Mouse (Mus musculus) embryonic facial prominence, embryonic 14.5 days (tissue): ENCODE measurements around the gene L1cam. TPM values are rescaled to one million over a fixed set of nuclear protein-coding genes. Genes with fewer than 3 reads are reported as not detected.

Experiments used
- ATAC-seq: fragments of 200-750 bp; cut with Nextera tagmentation; 2 replicates; pipeline ENCODE4 v1.8.0; 2017; ENCODE audit warnings: low read depth, moderate number of reproducible peaks, moderate TSS enrichment
- DNase-seq: peaks from one replicate; pipeline ENCODE4 v3.0.0-alpha.2; 2015; ENCODE audit warnings: low spot score
- H3K27ac ChIP-seq: fragments of 300-500 bp; sonication (generic); replicated peaks from 2 replicates; pipeline ENCODE4 v1.5.1; 2014; ENCODE audit warnings: low read depth, mild to moderate bottlenecking, low read length, moderate library complexity
- H3K27me3 ChIP-seq: fragments of 300-500 bp; sonication (generic); replicated peaks from 2 replicates; pipeline ENCODE4 v1.6.1; 2014; ENCODE audit warnings: low read length; ENCODE audit not compliant: control insufficient read depth, insufficient read depth
- H3K36me3 ChIP-seq: fragments of 300-500 bp; sonication (generic); 2 replicates; pipeline ENCODE4 v1.6.1; 2014; ENCODE audit warnings: low read length, mixed read lengths; ENCODE audit not compliant: control insufficient read depth, insufficient read depth
- H3K4me1 ChIP-seq: fragments of 300-500 bp; sonication (generic); 2 replicates; pipeline ENCODE4 v1.6.1; 2014; ENCODE audit warnings: antibody characterized with exemption, low read length; ENCODE audit not compliant: control insufficient read depth, insufficient read depth
- H3K4me2 ChIP-seq: fragments of 300-500 bp; sonication (generic); 2 replicates; pipeline ENCODE4 v1.6.1; 2014; ENCODE audit warnings: low read depth, mild to moderate bottlenecking, low read length, moderate library complexity, mixed read lengths
- H3K4me3 ChIP-seq: fragments of 300-500 bp; sonication (generic); 2 replicates; pipeline ENCODE4 v1.5.1; 2014; ENCODE audit warnings: low read depth, mild to moderate bottlenecking, low read length
- H3K9ac ChIP-seq: fragments of 300-500 bp; sonication (generic); 2 replicates; pipeline ENCODE4 v1.6.1; 2014; ENCODE audit warnings: low read depth, mild to moderate bottlenecking, low read length, moderate library complexity, mixed read lengths
- H3K9me3 ChIP-seq: fragments of 300-500 bp; sonication (generic); 2 replicates; pipeline ENCODE4 v1.6.1; 2016; ENCODE audit warnings: low read length; ENCODE audit not compliant: control insufficient read depth
- WGBS: fragments of 180-500 bp; shearing (Covaris S2); extraction: QIAGEN DNeasy Blood & Tissue Kit; methylation state at CpG from one replicate; pipeline ENCODE4 v1.1.7; 2014; 5-methylcytosine and 5-hydroxymethylcytosine counted together
- polyA plus RNA-seq: library from polyadenylated mRNA; unstranded; fragments of >200 nt; fragmentation: Nextera tagmentation; extraction: Ambion mirVana; gene quantifications from 2 replicates; pipeline ENCODE4 v1.2.1, GENCODE M21; 2014

L1cam gene
- 9.7 and 10.2 TPM in 2 replicates for polyA plus RNA-seq

- DNase-seq (peak; percentile 5), ATAC-seq (no peak)
Observed at GRCm38 (mm10) chrX:73895719-73896118, at the start of gene L1cam. TSS of gene L1cam (minus strand) at chrX:73896105.

GRCm38 (mm10) chrX:73942294-73942693 lies 46.4 kb upstream of the L1cam start:
- peaks cover 49% of the 10 kb centered on the region for H3K36me3 ChIP-seq
- DNase-seq: no peak

More at GRCm38 (mm10) chrX:73895719-73896118, at the start of gene L1cam:
- Histone ChIP-seq H3K36me3 (no peaks in the 10 kb centered on the region), H3K4me3 (no peak within 1 kb of the TSS), H3K27me3 (no peaks in the 10 kb centered on the region), H3K9me3 (no peaks in the 10 kb centered on the region), H3K9ac (no peak within 1 kb of the TSS), H3K4me1 (no peaks in the 10 kb centered on the region), H3K4me2 (no peak within 1 kb of the TSS), H3K27ac (no peak within 1 kb of the TSS)
- 15% methylated on average over 2 of the region's 2 CpGs for WGBS

GRCm38 (mm10) chrX:73941860-73942259 lies 46.0 kb upstream of the L1cam start:
- no peaks in the 10 kb centered on the region for H3K9me3 ChIP-seq
- no peaks in the 10 kb centered on the region for H3K27me3 ChIP-seq
- DNase-seq (no peak), ATAC-seq (no peak)
- no peaks in the 10 kb centered on the region for H3K4me1 ChIP-seq
- peaks cover 45% of the 10 kb centered on the region for H3K36me3 ChIP-seq
- no peak overlapping the region for H3K4me2 ChIP-seq
- no peak overlapping the region for H3K27ac ChIP-seq
- H3K4me3 ChIP-seq: no peak overlapping the region
- WGBS: 85% methylated on average over 2 of the region's 2 CpGs
- H3K9ac ChIP-seq: no peak overlapping the region

More at GRCm38 (mm10) chrX:73942294-73942693, 46.4 kb upstream of the L1cam start:
- Histone ChIP-seq H3K27ac (no peak overlapping the region), H3K27me3 (no peaks in the 10 kb centered on the region), H3K4me1 (no peaks in the 10 kb centered on the region), H3K9ac (no peak overlapping the region), H3K9me3 (no peaks in the 10 kb centered on the region), H3K4me2 (no peak overlapping the region), H3K4me3 (no peak overlapping the region)
- ATAC-seq: no peak
- WGBS: 84% methylated on average over 2 of the region's 2 CpGs

DNA sequence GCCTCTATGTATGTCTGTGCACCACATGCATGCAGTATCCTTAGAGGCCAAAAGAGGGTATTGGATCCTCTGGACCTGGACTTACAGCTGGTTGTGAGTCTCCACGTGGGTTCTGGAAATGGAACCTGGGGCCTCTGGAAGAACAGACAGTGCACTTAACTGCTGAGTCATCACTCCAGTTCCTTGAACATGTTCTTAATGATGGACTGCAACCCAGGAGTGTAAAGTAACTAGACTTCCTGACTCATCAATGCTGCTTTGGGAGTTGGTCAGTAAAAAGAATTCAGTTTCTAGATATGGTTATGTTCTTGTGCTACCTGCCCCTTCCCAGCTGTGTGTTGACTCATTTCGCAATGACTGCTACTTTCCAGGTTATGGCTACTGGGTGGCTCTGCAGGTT lies 36.0 kb upstream of the L1cam start:
- Histone ChIP-seq H3K9ac (no peak overlapping the region), H3K4me2 (no peak overlapping the region), H3K27ac (no peak overlapping the region), H3K9me3 (no peaks in the 10 kb centered on the region), H3K4me3 (no peak overlapping the region), H3K4me1 (no peaks in the 10 kb centered on the region), H3K36me3 (no peaks in the 10 kb centered on the region), H3K27me3 (no peaks in the 10 kb centered on the region)
- WGBS: 83% methylated on average over 2 of the region's 2 CpGs
- DNase-seq (no peak), ATAC-seq (no peak)

- ATAC-seq (peak; percentile 96), DNase-seq (peak; percentile 86)
- no peak within 1 kb of the TSS for H3K9ac ChIP-seq
- 43% methylated on average over 17 of the region's 17 CpGs for WGBS
- no peaks in the 10 kb centered on the region for H3K9me3 ChIP-seq
- H3K4me1 ChIP-seq: no peaks in the 10 kb centered on the region
- no peaks in the 10 kb centered on the region for H3K27me3 ChIP-seq
- peak within 1 kb of the TSS; percentile 32 for H3K4me3 ChIP-seq
- H3K36me3 ChIP-seq: no peaks in the 10 kb centered on the region
- no peak within 1 kb of the TSS for H3K27ac ChIP-seq
- peak within 1 kb of the TSS; percentile 40 for H3K4me2 ChIP-seq
Observed at GRCm38 (mm10) chrX:73930402-73931062, 34.6 kb upstream of the L1cam start, which contains the start of gene Renbp. TSS of gene Renbp (minus strand) at chrX:73930850.

GRCm38 (mm10) chrX:73922550-73922882 lies 26.6 kb upstream of the L1cam start:
- H3K4me1 ChIP-seq: no peaks in the 10 kb centered on the region
- ATAC-seq: no peak
- no peaks in the 10 kb centered on the region for H3K27me3 ChIP-seq
- H3K9me3 ChIP-seq: no peaks in the 10 kb centered on the region
- peak; percentile 10 for DNase-seq
- H3K27ac ChIP-seq: no peak overlapping the region
- peak overlapping the region; percentile 59 for H3K4me3 ChIP-seq
- peak overlapping the region; percentile 73 for H3K9ac ChIP-seq
- H3K4me2 ChIP-seq: peak overlapping the region; percentile 68
- 76% methylated on average over 8 of the region's 8 CpGs for WGBS
- H3K36me3 ChIP-seq: peaks cover 15% of the 10 kb centered on the region; the same call in 1 of the 2 replicates

DNA sequence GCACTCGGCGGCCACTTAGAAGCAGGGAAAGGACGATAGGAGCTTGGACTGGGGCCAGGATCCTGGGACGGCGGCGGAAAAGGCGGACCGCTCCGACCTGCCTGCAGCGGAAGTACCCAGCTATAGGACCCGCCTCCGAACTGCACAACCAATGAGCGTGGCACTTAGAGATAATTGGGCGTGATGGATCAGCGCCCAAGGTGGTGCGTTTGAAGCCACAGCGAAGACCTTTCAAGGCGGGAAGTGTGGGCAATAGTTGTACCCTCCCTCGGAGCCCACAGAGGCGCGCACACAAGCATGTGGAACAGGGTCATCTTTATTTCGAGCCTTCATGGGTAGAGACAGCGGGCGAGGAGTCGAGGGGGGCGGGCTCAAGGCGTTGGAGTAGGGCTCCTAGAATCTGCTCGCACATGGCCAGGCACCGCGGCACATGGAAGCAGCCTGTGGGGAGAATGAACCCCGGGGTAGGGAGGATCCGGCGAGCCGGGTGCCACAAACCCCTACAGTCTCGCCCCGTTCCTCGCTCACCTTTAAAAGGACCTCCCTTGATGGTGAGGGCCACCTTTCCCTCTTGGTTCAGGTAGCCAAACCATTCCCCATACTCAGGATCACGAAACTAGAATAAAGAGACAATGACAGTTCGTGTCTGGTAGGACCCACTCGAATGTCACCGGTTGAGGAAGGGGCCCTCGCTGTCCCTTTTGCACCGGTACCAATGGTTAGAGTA lies 26.1 kb upstream of the L1cam start, which contains the start of the genes Arhgap4 and Naa10:
Arhgap4 (minus strand) TSS at position 48 of the 727 bp plus-strand sequence.
Naa10 (minus strand) TSS at position 122 of the 727 bp plus-strand sequence.
- peak within 1 kb of the TSS; percentile 59 for H3K4me3 ChIP-seq
- H3K9me3 ChIP-seq: no peaks in the 10 kb centered on the region
- H3K27ac ChIP-seq: peak within 1 kb of the TSS; percentile 78
- WGBS: 15% methylated on average over 38 of the region's 43 CpGs
- ATAC-seq (peak; percentile 98), DNase-seq (peak; percentile 95)
- H3K9ac ChIP-seq: peak within 1 kb of the TSS; percentile 73
- peak within 1 kb of the TSS; percentile 68 for H3K4me2 ChIP-seq
- no peaks in the 10 kb centered on the region for H3K4me1 ChIP-seq
- H3K27me3 ChIP-seq: no peaks in the 10 kb centered on the region
- peaks cover 15% of the 10 kb centered on the region; the same call in 1 of the 2 replicates for H3K36me3 ChIP-seq

DNA sequence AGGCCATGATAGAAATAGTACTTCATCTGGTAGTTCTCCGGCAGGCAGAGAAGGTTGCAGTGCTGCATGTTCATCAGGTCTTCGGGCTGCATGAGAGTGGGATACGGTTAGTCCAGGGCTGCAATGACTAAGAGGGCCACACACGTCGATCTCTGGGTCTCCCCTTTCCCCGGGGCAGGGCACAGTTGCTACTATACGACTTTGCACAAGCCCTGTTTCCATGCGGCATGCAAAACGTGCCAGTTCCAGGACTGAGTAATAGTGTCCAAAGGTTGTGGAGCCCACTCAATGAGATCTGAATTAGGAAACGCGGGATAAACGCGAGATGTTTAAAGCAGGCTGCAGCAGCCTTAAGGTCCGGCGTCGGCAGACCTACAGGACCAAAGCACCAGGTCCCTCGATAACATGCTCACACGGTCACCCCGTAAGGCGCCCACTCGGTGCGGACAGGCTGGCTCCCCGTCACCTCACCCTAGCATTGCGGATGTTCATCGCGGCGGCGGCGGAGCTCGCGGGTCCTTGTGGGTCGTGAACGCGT lies 25.4 kb upstream of the L1cam start:
- H3K27me3 ChIP-seq: no peaks in the 10 kb centered on the region
- H3K4me1 ChIP-seq: no peaks in the 10 kb centered on the region
- ATAC-seq: peak; percentile 20; the same call in 1 of the 2 replicates
- WGBS: 18% methylated on average over 29 of the region's 34 CpGs
- no peak for DNase-seq
- H3K4me2 ChIP-seq: peak overlapping the region; percentile 68
- no peaks in the 10 kb centered on the region for H3K9me3 ChIP-seq
- peaks cover 15% of the 10 kb centered on the region; the same call in 1 of the 2 replicates for H3K36me3 ChIP-seq
- peak overlapping the region; percentile 59 for H3K4me3 ChIP-seq
- H3K9ac ChIP-seq: peak overlapping the region; percentile 73
- peak overlapping the region; percentile 65 for H3K27ac ChIP-seq
